Mouse (Mus musculus): ENCODE measurements at regions not wholly inside any gene's neighbourhood (a gene's known extent, or its start where the extent isn't known, plus 50 kb on each side); places are given as distances from the start of the nearest gene placed in this dataset.

- no peak for TF ChIP-seq CTCF (IDR thresholded peaks at IDR 0.05; ENCODE audit: low read depth)
- peak; percentile 92 for TF ChIP-seq EP300 (optimal IDR thresholded peaks at IDR 0.05)
Observed at GRCm38 (mm10) chr3:59401856-59402255, 57.7 kb upstream of the Igsf10 start.

Measured in stomach, postnatal 0 days (tissue).